Mouse (Mus musculus) liver, embryonic 13.5 days (tissue): ENCODE data around the gene Mylk4. TPM values are rescaled to one million over a fixed set of nuclear protein-coding genes. Genes with fewer than 3 reads are reported as not detected.

Experiments used
- ATAC-seq: fragments of 200-750 bp; cut with Nextera tagmentation; 2 replicates; pipeline ENCODE4 v1.8.0; 2017; ENCODE audit warnings: low read depth, mild to moderate bottlenecking, moderate number of reproducible peaks, moderate library complexity
- DNase-seq: peaks from one replicate; pipeline ENCODE4 v3.0.0; 2022
- H3K27ac ChIP-seq: fragments of 300-500 bp; sonication (generic); 2 replicates; pipeline ENCODE4 v1.5.1; 2015; ENCODE audit warnings: moderate library complexity, mild to moderate bottlenecking, inconsistent platforms
- H3K27me3 ChIP-seq: fragments of 300-500 bp; sonication (generic); 2 replicates; pipeline ENCODE4 v1.6.1; 2015; ENCODE audit warnings: mild to moderate bottlenecking, inconsistent platforms
- H3K36me3 ChIP-seq: fragments of 300-500 bp; sonication (generic); 2 replicates; pipeline ENCODE4 v1.6.1; 2015; ENCODE audit warnings: mild to moderate bottlenecking, inconsistent platforms
- H3K4me1 ChIP-seq: fragments of 300-500 bp; sonication (generic); replicated peaks from 2 replicates; pipeline ENCODE4 v1.6.1; 2015; ENCODE audit warnings: inconsistent platforms
- H3K4me2 ChIP-seq: fragments of 300-500 bp; sonication (generic); 2 replicates; pipeline ENCODE4 v1.6.1; 2015; ENCODE audit warnings: inconsistent platforms, mild to moderate bottlenecking, moderate library complexity
- H3K4me3 ChIP-seq: fragments of 300-500 bp; sonication (generic); replicated peaks from 2 replicates; pipeline ENCODE4 v1.5.1; 2015; ENCODE audit warnings: mild to moderate bottlenecking, inconsistent platforms
- H3K9ac ChIP-seq: fragments of 300-500 bp; sonication (generic); 2 replicates; pipeline ENCODE4 v1.6.1; 2015; ENCODE audit warnings: mild to moderate bottlenecking, inconsistent platforms
- H3K9me3 ChIP-seq: fragments of 300-500 bp; sonication (generic); replicated peaks from 2 replicates; pipeline ENCODE4 v1.6.1; 2016; ENCODE audit warnings: inconsistent platforms
- WGBS: fragments of 180-500 bp; shearing (Covaris S2); methylation state at CpG from one replicate; pipeline ENCODE4 v1.1.7; 2015; ENCODE audit not compliant: insufficient replicate concordance; 5-methylcytosine and 5-hydroxymethylcytosine counted together
- polyA plus RNA-seq: library from polyadenylated mRNA; unstranded; fragments of >200 nt; fragmentation: Nextera tagmentation; extraction: Ambion mirVana; gene quantifications from 2 replicates; pipeline ENCODE4 v1.2.1, GENCODE M21; 2015

Gene Mylk4
- polyA plus RNA-seq, 1 experiment from 2014 or later: 0.06 TPM

GRCm38 (mm10) chr13:32819926-32820325, 36.2 kb upstream of the Mylk4 start:
- no peaks in the 10 kb centered on the region for H3K9me3 ChIP-seq
- H3K4me1 ChIP-seq: no peaks in the 10 kb centered on the region
- no peak overlapping the region for H3K4me3 ChIP-seq
- H3K9ac ChIP-seq: no peak overlapping the region
- no peak overlapping the region for H3K27ac ChIP-seq
- H3K36me3 ChIP-seq: peaks cover 61% of the 10 kb centered on the region
- H3K27me3 ChIP-seq: no peaks in the 10 kb centered on the region
- H3K4me2 ChIP-seq: no peak overlapping the region
- ATAC-seq (no peak), DNase-seq (no peak)
- 86% methylated on average over 5 of the region's 5 CpGs for WGBS

GRCm38 (mm10) chr13:32819241-32819640, 35.5 kb upstream of the Mylk4 start:
- ATAC-seq: no peak
- no peaks in the 10 kb centered on the region for H3K9me3 ChIP-seq

GRCm38 (mm10) chr13:32807624-32808023, 23.9 kb upstream of the Mylk4 start:
- ATAC-seq (no peak), DNase-seq (no peak)
- Histone ChIP-seq H3K27me3 (no peaks in the 10 kb centered on the region), H3K4me2 (no peak overlapping the region), H3K4me3 (no peak overlapping the region), H3K36me3 (peaks cover 40% of the 10 kb centered on the region), H3K9ac (no peak overlapping the region), H3K9me3 (no peaks in the 10 kb centered on the region), H3K27ac (no peak overlapping the region), H3K4me1 (peaks cover 23% of the 10 kb centered on the region)
- 75% methylated on average over 3 of the region's 3 CpGs for WGBS

More at GRCm38 (mm10) chr13:32819241-32819640, 35.5 kb upstream of the Mylk4 start:
- Histone ChIP-seq H3K4me3 (no peak overlapping the region), H3K36me3 (peaks cover 63% of the 10 kb centered on the region), H3K27me3 (no peaks in the 10 kb centered on the region), H3K4me1 (no peaks in the 10 kb centered on the region), H3K4me2 (no peak overlapping the region), H3K9ac (no peak overlapping the region), H3K27ac (no peak overlapping the region)
- DNase-seq: no peak
- 81% methylated on average over 3 of the region's 3 CpGs for WGBS

- H3K36me3 ChIP-seq: peaks cover 40% of the 10 kb centered on the region
- no peak overlapping the region for H3K27ac ChIP-seq
- no peak overlapping the region for H3K4me2 ChIP-seq
- no peak overlapping the region for H3K9ac ChIP-seq
- DNase-seq: no peak
- H3K9me3 ChIP-seq: no peaks in the 10 kb centered on the region
- WGBS: 84% methylated on average over 7 of the region's 7 CpGs
- H3K4me1 ChIP-seq: peaks cover 23% of the 10 kb centered on the region
- no peak for ATAC-seq
- H3K27me3 ChIP-seq: no peaks in the 10 kb centered on the region
- no peak overlapping the region for H3K4me3 ChIP-seq
Measured at GRCm38 (mm10) chr13:32806820-32807219, 23.1 kb upstream of the Mylk4 start.

- Histone ChIP-seq H3K4me2 (peak overlapping the region; percentile 99), H3K27ac (no peak overlapping the region), H3K4me3 (peak overlapping the region; percentile 90), H3K27me3 (no peaks in the 10 kb centered on the region), H3K36me3 (peaks cover 28% of the 10 kb centered on the region), H3K9me3 (no peaks in the 10 kb centered on the region), H3K9ac (no peak overlapping the region), H3K4me1 (peaks cover 30% of the 10 kb centered on the region)
- DNase-seq (no peak), ATAC-seq (no peak)
- 87% methylated on average over 4 of the region's 4 CpGs for WGBS
Measured at GRCm38 (mm10) chr13:32803701-32804345, 20.1 kb upstream of the Mylk4 start.

- DNase-seq (peak; percentile 35), ATAC-seq (peak; percentile 43)
- Histone ChIP-seq H3K4me2 (peak within 1 kb of the TSS; percentile 99), H3K27ac (peak within 1 kb of the TSS; percentile 79), H3K4me1 (peaks cover 30% of the 10 kb centered on the region), H3K27me3 (no peaks in the 10 kb centered on the region), H3K9ac (peak within 1 kb of the TSS; percentile 90), H3K36me3 (peaks cover 17% of the 10 kb centered on the region), H3K4me3 (peak within 1 kb of the TSS; percentile 90), H3K9me3 (no peaks in the 10 kb centered on the region)
- under 1% methylated on average over 93 of the region's 95 CpGs for WGBS
Measured at GRCm38 (mm10) chr13:32802259-32803081, 18.7 kb upstream of the Mylk4 start, which contains the start of gene D930007J09Rik. Gene D930007J09Rik, minus strand, starts transcription at chr13:32802849.

GRCm38 (mm10) chr13:32801693-32802221, 18.0 kb upstream of the Mylk4 start, which contains the start of gene Wrnip1:
Gene Wrnip1, plus strand, starts transcription at chr13:32802038.
- ATAC-seq: peak; percentile 95
- H3K4me1 ChIP-seq: peaks cover 27% of the 10 kb centered on the region
- H3K4me2 ChIP-seq: peak within 1 kb of the TSS; percentile 99
- H3K36me3 ChIP-seq: peaks cover 12% of the 10 kb centered on the region
- peak within 1 kb of the TSS; percentile 90 for H3K4me3 ChIP-seq
- no peaks in the 10 kb centered on the region for H3K27me3 ChIP-seq
- WGBS: under 1% methylated on average over 51 of the region's 51 CpGs
- H3K9me3 ChIP-seq: no peaks in the 10 kb centered on the region
- H3K9ac ChIP-seq: peak within 1 kb of the TSS; percentile 90
- H3K27ac ChIP-seq: peak within 1 kb of the TSS; percentile 79
- peak; percentile 96 for DNase-seq

- Histone ChIP-seq H3K27me3 (no peaks in the 10 kb centered on the region), H3K4me2 (peak overlapping the region; percentile 99), H3K9ac (peak overlapping the region; percentile 67; the same call in 1 of the 2 replicates), H3K4me3 (peak overlapping the region; percentile 90), H3K27ac (no peak overlapping the region), H3K9me3 (no peaks in the 10 kb centered on the region), H3K4me1 (peaks cover 26% of the 10 kb centered on the region), H3K36me3 (peaks cover 4% of the 10 kb centered on the region)
- DNase-seq (peak; percentile 32), ATAC-seq (no peak)
Measured at GRCm38 (mm10) chr13:32800859-32801258, 17.1 kb upstream of the Mylk4 start.

- ATAC-seq: no peak
Measured at GRCm38 (mm10) chr13:32799131-32799530, 15.4 kb upstream of the Mylk4 start.

GRCm38 (mm10) chr13:32797085-32797484, 13.3 kb upstream of the Mylk4 start:
- DNase-seq (no peak), ATAC-seq (no peak)
- Histone ChIP-seq H3K4me1 (peaks cover 7% of the 10 kb centered on the region; the same call in 1 of the 2 replicates), H3K27me3 (no peaks in the 10 kb centered on the region), H3K36me3 (no peaks in the 10 kb centered on the region), H3K4me2 (no peak overlapping the region), H3K9me3 (no peaks in the 10 kb centered on the region), H3K27ac (no peak overlapping the region), H3K9ac (no peak overlapping the region), H3K4me3 (no peak overlapping the region)
- 60% methylated on average over 1 of the region's 1 CpGs for WGBS

More at GRCm38 (mm10) chr13:32799131-32799530, 15.4 kb upstream of the Mylk4 start:
- Histone ChIP-seq H3K27me3 (no peaks in the 10 kb centered on the region), H3K9ac (no peak overlapping the region), H3K36me3 (no peaks in the 10 kb centered on the region), H3K9me3 (no peaks in the 10 kb centered on the region), H3K4me1 (peaks cover 22% of the 10 kb centered on the region), H3K4me3 (no peak overlapping the region), H3K27ac (no peak overlapping the region), H3K4me2 (no peak overlapping the region)
- 48% methylated on average over 2 of the region's 2 CpGs for WGBS
- DNase-seq: no peak

- Histone ChIP-seq H3K27me3 (no peaks in the 10 kb centered on the region), H3K9ac (no peak overlapping the region), H3K4me3 (no peak overlapping the region), H3K4me2 (no peak overlapping the region), H3K36me3 (no peaks in the 10 kb centered on the region), H3K27ac (no peak overlapping the region), H3K9me3 (no peaks in the 10 kb centered on the region), H3K4me1 (no peaks in the 10 kb centered on the region)
- no peak for DNase-seq
- no peak for ATAC-seq
- WGBS: 72% methylated on average over 5 of the region's 5 CpGs
Measured at GRCm38 (mm10) chr13:32795166-32795565, 11.4 kb upstream of the Mylk4 start.
